Mouse (Mus musculus): ENCODE results near the gene Lrrc73. TPM values are rescaled to one million over a fixed set of nuclear protein-coding genes. Genes with fewer than 3 reads are reported as not detected.

Gene Lrrc73
- polyA plus RNA-seq, 1 experiment from 2014 or later, result 9.4 TPM

- DNase-seq (ENCODE audit: low read depth, low spot score) (no peak), ATAC-seq (no peak)
- no peak for TF ChIP-seq CTCF (IDR thresholded peaks at IDR 0.05)
- POLR2A ChIA-PET, result interaction anchor here (0.5 kb wide), 1 partner anchor 523 kb away, joined by 3 read pairs; no protein-coding TSS in a partner anchor
- in situ Hi-C loops (cut with MboI; ENCODE audit: low pct_unique_long_range_greater_than_20kb), result no loop called here
- CTCF ChIA-PET, result interaction anchor here (1.2 to 1.5 kb wide), 2 partner anchors 36 to 41 kb away, joined by 3 to 4 read pairs; no protein-coding TSS in a partner anchor
- no peaks in the 10 kb centered on the region for H3K27me3 ChIP-seq
Measured at GRCm38 (mm10) chr17:46258279-46259053, 5.1 kb downstream of the Lrrc73 start.

GRCm38 (mm10) chr17:46259675-46260074 is 6.3 kb downstream of the Lrrc73 start:
- POLR2A ChIA-PET, result no interaction called here
- in situ Hi-C loops (cut with MboI; ENCODE audit: low pct_unique_long_range_greater_than_20kb), result loop anchor here (5.0 kb wide), 1 partner anchor 38 kb away; the partner anchor contains the start of gene Dlk2
- H3K27me3 ChIP-seq, result no peaks in the 10 kb centered on the region

GRCm38 (mm10) chr17:46262201-46262694 is 8.9 kb downstream of the Lrrc73 start:
- DNase-seq (ENCODE audit: low read depth, low spot score) (no peak), ATAC-seq (no peak)
- in situ Hi-C loops (cut with MboI; ENCODE audit: low pct_unique_long_range_greater_than_20kb), result loop anchor here (5.0 kb wide), 1 partner anchor 35 kb away; the partner anchor contains the start of gene Dlk2
- CTCF ChIA-PET, result interaction anchor here (0.9 to 4.8 kb wide), 3 partner anchors 11 to 131 kb away, joined by 3 to 26 read pairs (median 3); no protein-coding TSS in a partner anchor
- no peak for TF ChIP-seq CTCF (IDR thresholded peaks at IDR 0.05)
- POLR2A ChIA-PET, result interaction anchor here (0.8 kb wide), 1 partner anchor 21 kb away, joined by 5 read pairs; the partner anchor contains the start of gene Tjap1
- no peaks in the 10 kb centered on the region for H3K27me3 ChIP-seq

More at GRCm38 (mm10) chr17:46259675-46260074, 6.3 kb downstream of the Lrrc73 start:
- ATAC-seq (no peak), DNase-seq (ENCODE audit: low read depth, low spot score) (no peak)
- no peak for TF ChIP-seq CTCF (IDR thresholded peaks at IDR 0.05)
- CTCF ChIA-PET, result interaction anchor here (1.2 to 1.5 kb wide), 2 partner anchors 35 to 40 kb away, joined by 3 to 4 read pairs; no protein-coding TSS in a partner anchor

DNA sequence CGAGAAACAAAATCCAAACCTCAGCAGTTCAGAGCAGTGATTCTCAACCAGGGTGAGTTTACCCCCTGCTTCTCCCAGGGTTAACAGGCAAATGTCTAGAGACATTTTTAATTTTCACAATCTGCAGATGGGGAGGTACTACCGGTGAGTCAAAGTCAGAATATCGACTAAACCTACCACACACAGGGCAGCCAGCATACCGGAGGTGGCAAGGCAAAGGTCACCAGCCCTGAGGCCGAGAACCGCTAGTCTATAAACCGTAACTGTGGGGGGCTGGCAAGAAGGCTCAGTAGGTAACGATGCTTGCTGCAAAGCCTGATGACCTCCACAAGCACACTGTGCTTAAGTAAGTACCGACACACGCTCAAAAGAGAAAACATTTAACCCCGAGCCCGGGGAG is 12.2 kb downstream of the Lrrc73 start:
- H3K27me3 ChIP-seq, result no peaks in the 10 kb centered on the region
- CTCF ChIA-PET, result interaction anchor here (0.7 to 4.8 kb wide), 10 partner anchors 12 to 131 kb away, joined by 3 to 26 read pairs (median 4); partner anchors contain the start of gene Lrrc73
- no peak for ATAC-seq
- DNase-seq (ENCODE audit: low read depth, low spot score), result no peak
- POLR2A ChIA-PET, result interaction anchor here (0.5 to 2.3 kb wide), 3 partner anchors 16 to 38 kb away, joined by 3 to 16 read pairs (median 4); partner anchors contain the start of gene Tjap1
- in situ Hi-C loops (cut with MboI; ENCODE audit: low pct_unique_long_range_greater_than_20kb), result loop anchor here (5.0 kb wide), 1 partner anchor 127 kb away; no protein-coding TSS in a partner anchor
- TF ChIP-seq CTCF (IDR thresholded peaks at IDR 0.05), result no peak

GRCm38 (mm10) chr17:46265918-46266618 is 12.7 kb downstream of the Lrrc73 start:
- CTCF ChIA-PET, result interaction anchor here (0.7 to 4.8 kb wide), 15 partner anchors 9 to 130 kb away, joined by 3 to 26 read pairs (median 4); partner anchors contain the start of genes Abcc10 and Lrrc73
- in situ Hi-C loops (cut with MboI; ENCODE audit: low pct_unique_long_range_greater_than_20kb), result loop anchor here (5.0 kb wide), 1 partner anchor 126 kb away; no protein-coding TSS in a partner anchor
- H3K27me3 ChIP-seq, result no peaks in the 10 kb centered on the region
- no peak for DNase-seq (ENCODE audit: low read depth, low spot score)
- POLR2A ChIA-PET, result interaction anchor here (0.5 to 2.3 kb wide), 6 partner anchors 10 to 325 kb away, joined by 3 to 16 read pairs (median 4); partner anchors contain the start of gene Tjap1
- peak; percentile 76 for ATAC-seq
- TF ChIP-seq CTCF (IDR thresholded peaks at IDR 0.05), result no peak

GRCm38 (mm10) chr17:46266986-46267385 is 13.7 kb downstream of the Lrrc73 start:
- no peak for DNase-seq (ENCODE audit: low read depth, low spot score)
- TF ChIP-seq CTCF (IDR thresholded peaks at IDR 0.05), result no peak
- ATAC-seq, result no peak
- ChIA-PET CTCF (interaction anchor here (0.9 to 4.8 kb wide), 6 partner anchors 10 to 33 kb away, joined by 3 to 26 read pairs (median 5); partner anchors contain the start of gene Lrrc73), POLR2A (interaction anchor here (0.6 to 2.3 kb wide), 3 partner anchors 15 to 326 kb away, joined by 3 to 16 read pairs (median 4); partner anchors contain the start of gene Tjap1)
- in situ Hi-C loops (cut with MboI; ENCODE audit: low pct_unique_long_range_greater_than_20kb), result loop anchor here (5.0 kb wide), 1 partner anchor 125 kb away; no protein-coding TSS in a partner anchor
- H3K27me3 ChIP-seq, result no peaks in the 10 kb centered on the region

- ATAC-seq (no peak), DNase-seq (ENCODE audit: low read depth, low spot score) (no peak)
- POLR2A ChIA-PET, result interaction anchor here (2.3 kb wide), 1 partner anchor 14 kb away, joined by 16 read pairs; the partner anchor contains the start of gene Tjap1
- CTCF ChIA-PET, result interaction anchor here (1.1 kb wide), 1 partner anchor 18 kb away, joined by 3 read pairs; no protein-coding TSS in a partner anchor
- no peak for TF ChIP-seq CTCF (IDR thresholded peaks at IDR 0.05)
- H3K27me3 ChIP-seq, result no peaks in the 10 kb centered on the region
- in situ Hi-C loops (cut with MboI; ENCODE audit: low pct_unique_long_range_greater_than_20kb), result loop anchor here (5.0 kb wide), 1 partner anchor 125 kb away; no protein-coding TSS in a partner anchor
Measured at GRCm38 (mm10) chr17:46267511-46267910, 14.2 kb downstream of the Lrrc73 start.

GRCm38 (mm10) chr17:46268026-46268720 is 14.8 kb downstream of the Lrrc73 start:
- ChIA-PET CTCF (interaction anchor here (1.1 to 1.8 kb wide), 3 partner anchors 12 to 29 kb away, joined by 3 to 4 read pairs (median 4); partner anchors contain the start of gene Dlk2), POLR2A (interaction anchor here (0.5 to 0.6 kb wide), 2 partner anchors 336 to 444 kb away, joined by 3 to 4 read pairs; no protein-coding TSS in a partner anchor)
- no peak for TF ChIP-seq CTCF (IDR thresholded peaks at IDR 0.05)
- H3K27me3 ChIP-seq, result no peaks in the 10 kb centered on the region
- in situ Hi-C loops (cut with MboI; ENCODE audit: low pct_unique_long_range_greater_than_20kb), result loop anchor here (5.0 kb wide), 1 partner anchor 124 kb away; no protein-coding TSS in a partner anchor
- ATAC-seq (no peak), DNase-seq (ENCODE audit: low read depth, low spot score) (no peak)
